Mouse (Mus musculus): ENCODE measurements around the gene Nt5e. TPM values are rescaled to one million over a fixed set of nuclear protein-coding genes. Genes with fewer than 3 reads are reported as not detected.

The Nt5e gene
- polyA plus RNA-seq, 1 experiment from 2014 or later = 6.5 TPM

DNA sequence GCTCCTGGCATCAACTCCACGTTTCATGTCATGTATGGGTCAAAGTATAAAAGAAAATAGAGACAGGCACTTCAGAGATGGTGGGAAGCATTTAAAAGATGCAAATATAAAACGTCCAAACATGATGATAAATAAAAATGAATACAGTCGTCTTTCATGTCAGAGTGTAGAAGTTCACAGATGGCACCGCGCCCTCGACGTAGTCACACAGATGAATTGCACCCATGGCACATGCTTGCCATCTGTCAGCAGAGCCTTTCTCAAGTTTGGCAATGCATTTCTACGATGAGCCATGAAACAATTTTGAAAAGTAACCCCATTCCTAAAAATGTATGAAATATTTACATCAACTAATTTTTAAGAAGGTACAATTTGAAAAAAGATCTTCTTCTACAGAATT lies 67.9 kb downstream of the Nt5e start:
- no peak for DNase-seq
- Histone ChIP-seq H3K9ac (no peak overlapping the region), H3K36me3 (peaks cover 31% of the 10 kb centered on the region), H3K4me1 (replicated peaks) (no peaks in the 10 kb centered on the region), H3K27me3 (no peaks in the 10 kb centered on the region), H3K27ac (no peak overlapping the region), H3K4me2 (no peak overlapping the region), H3K9me3 (replicated peaks) (no peaks in the 10 kb centered on the region), H3K4me3 (replicated peaks) (no peak overlapping the region)
- WGBS (ENCODE audit: insufficient replicate concordance) = 73% methylated on average over 8 of the region's 8 CpGs
- no peak for ATAC-seq (ENCODE audit: low read depth)

DNA sequence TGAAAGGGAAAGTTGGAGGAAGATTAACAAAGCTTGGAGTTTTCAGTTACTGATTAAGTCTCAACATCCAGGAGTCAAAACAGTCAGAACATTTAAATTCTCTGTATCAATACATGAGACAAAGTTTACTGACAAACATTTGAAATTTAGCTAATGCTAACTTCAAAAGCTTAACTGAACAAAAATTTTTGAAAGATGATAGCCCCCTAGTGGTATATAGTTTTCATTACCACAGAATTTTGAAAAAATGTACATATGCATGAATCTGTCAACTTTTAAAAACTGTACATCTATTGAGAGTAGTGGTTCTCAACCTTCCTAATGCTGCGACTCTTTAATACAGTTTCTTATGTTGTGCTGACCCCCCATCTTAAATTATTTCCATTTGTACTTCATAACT lies 71.5 kb downstream of the Nt5e start:
- Histone ChIP-seq H3K9ac (no peak overlapping the region), H3K36me3 (peaks cover 27% of the 10 kb centered on the region), H3K27me3 (no peaks in the 10 kb centered on the region), H3K9me3 (replicated peaks) (no peaks in the 10 kb centered on the region), H3K4me3 (replicated peaks) (no peak overlapping the region), H3K4me2 (no peak overlapping the region), H3K4me1 (replicated peaks) (no peaks in the 10 kb centered on the region), H3K27ac (no peak overlapping the region)
- ATAC-seq (ENCODE audit: low read depth) (no peak), DNase-seq (no peak)
- WGBS (ENCODE audit: insufficient replicate concordance) = 35% methylated on average over 1 of the region's 1 CpGs

DNA sequence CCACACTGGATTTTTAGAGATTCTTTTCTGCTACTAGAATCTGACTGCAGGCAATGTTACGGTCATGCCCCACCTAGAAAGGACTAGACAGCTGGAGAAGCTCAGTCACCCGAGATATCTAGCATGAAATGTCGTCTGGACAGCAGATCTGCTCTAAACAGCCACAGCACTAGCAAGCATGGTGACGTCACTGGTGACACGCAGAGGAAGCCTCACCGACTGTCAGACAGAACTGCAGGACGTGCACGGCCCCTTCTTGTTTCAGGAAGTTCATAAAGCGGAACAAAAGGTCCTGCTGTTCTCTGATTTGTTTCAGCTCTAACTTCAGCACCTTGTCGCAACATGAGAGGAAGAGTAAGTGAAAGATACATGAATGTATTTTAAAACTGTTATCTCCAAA lies 77.1 kb downstream of the Nt5e start:
- WGBS (ENCODE audit: insufficient replicate concordance) = 22% methylated on average over 10 of the region's 10 CpGs
- peak overlapping the region; percentile 22; the same call in 1 of the 2 replicates for H3K4me2 ChIP-seq
- no peaks in the 10 kb centered on the region for H3K27me3 ChIP-seq
- no peak overlapping the region; the same call in 1 of the 2 replicates for H3K27ac ChIP-seq
- peaks cover 18% of the 10 kb centered on the region; the same call in 1 of the 2 replicates for H3K36me3 ChIP-seq
- no peak overlapping the region for H3K9ac ChIP-seq
- H3K4me1 ChIP-seq (replicated peaks) = peaks cover 5% of the 10 kb centered on the region; the same call in 1 of the 2 replicates
- DNase-seq (peak; percentile 57), ATAC-seq (ENCODE audit: low read depth) (peak; percentile 93)
- H3K4me3 ChIP-seq (replicated peaks) = 0 out of 2 replicates have a peak overlapping the region, but pooled peaks have one; percentile 3
- no peaks in the 10 kb centered on the region for H3K9me3 ChIP-seq (replicated peaks)

DNA sequence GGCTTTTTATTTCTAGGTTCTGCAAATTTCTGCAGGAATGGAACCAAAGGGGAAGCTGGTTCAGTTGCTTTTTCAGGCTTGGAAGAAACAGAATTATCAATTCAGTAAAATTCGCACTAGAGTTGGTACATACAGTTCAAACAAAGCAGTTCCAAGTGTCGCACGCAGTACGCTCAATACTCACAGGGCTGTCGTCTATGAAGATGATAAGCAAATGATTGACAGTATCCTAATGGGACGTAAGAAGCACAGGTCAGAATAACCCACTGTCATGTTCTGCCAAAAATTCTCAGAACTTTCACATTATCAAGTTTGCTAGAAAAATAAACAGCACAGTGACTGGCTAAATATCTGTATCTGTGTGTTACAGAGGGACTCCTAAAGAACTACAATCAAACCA lies 77.5 kb downstream of the Nt5e start:
- H3K4me1 ChIP-seq (replicated peaks) = peaks cover 5% of the 10 kb centered on the region; the same call in 1 of the 2 replicates
- H3K27me3 ChIP-seq = no peaks in the 10 kb centered on the region
- no peaks in the 10 kb centered on the region for H3K9me3 ChIP-seq (replicated peaks)
- no peak overlapping the region for H3K27ac ChIP-seq
- peak overlapping the region; percentile 22; the same call in 1 of the 2 replicates for H3K4me2 ChIP-seq
- no peak overlapping the region for H3K9ac ChIP-seq
- 48% methylated on average over 6 of the region's 6 CpGs for WGBS (ENCODE audit: insufficient replicate concordance)
- ATAC-seq (ENCODE audit: low read depth) (peak; percentile 64; the same call in 1 of the 2 replicates), DNase-seq (no peak)
- peaks cover 18% of the 10 kb centered on the region; the same call in 1 of the 2 replicates for H3K36me3 ChIP-seq
- 0 out of 2 replicates have a peak overlapping the region, but pooled peaks have one; percentile 3 for H3K4me3 ChIP-seq (replicated peaks)

DNA sequence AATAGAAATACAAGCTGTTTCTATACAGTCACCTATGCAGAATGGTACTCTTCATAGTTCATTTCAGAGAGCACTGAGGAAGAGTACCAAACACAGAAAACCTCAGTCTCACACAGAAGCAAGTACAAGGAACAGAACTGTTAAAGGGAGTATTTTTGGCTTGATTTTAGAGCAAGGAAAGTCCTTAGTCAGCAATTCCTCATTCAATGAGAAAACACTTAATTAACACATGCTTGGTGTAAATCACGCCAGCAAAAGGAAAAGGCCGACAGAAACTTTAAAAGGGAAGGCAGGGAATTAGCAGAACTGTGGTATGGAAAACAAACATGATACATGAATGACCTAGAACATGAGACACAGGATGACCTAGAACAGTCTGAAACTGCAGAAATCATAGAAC lies 83.0 kb downstream of the Nt5e start:
- no peak for ATAC-seq (ENCODE audit: low read depth)
- H3K27ac ChIP-seq = no peak overlapping the region
- 80% methylated on average over 2 of the region's 2 CpGs for WGBS (ENCODE audit: insufficient replicate concordance)
- H3K27me3 ChIP-seq = no peaks in the 10 kb centered on the region
- no peak overlapping the region for H3K4me2 ChIP-seq
- H3K4me3 ChIP-seq (replicated peaks) = no peak overlapping the region
- DNase-seq = no peak
- H3K9me3 ChIP-seq (replicated peaks) = no peaks in the 10 kb centered on the region
- peaks cover 12% of the 10 kb centered on the region; the same call in 1 of the 2 replicates for H3K36me3 ChIP-seq
- no peaks in the 10 kb centered on the region for H3K4me1 ChIP-seq (replicated peaks)
- H3K9ac ChIP-seq = no peak overlapping the region

DNA sequence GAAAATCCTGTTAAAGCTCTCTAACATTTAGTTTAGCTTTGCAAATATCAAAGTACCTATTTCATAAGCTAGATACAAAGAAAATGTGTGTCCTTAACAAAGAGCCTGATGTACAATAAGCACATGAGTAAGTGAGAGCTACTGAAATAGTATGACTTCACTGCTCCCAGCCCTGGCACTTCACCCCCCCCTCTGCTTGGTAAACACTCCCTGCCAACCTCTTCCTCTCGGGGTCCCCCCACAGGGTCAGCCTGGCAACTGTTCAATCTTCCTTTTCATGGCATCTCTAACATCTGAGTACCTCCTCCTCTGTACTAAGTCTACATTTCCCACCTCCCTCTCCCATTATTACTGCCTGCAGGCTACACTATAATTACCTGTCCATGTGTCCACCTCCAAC lies 89.8 kb downstream of the Nt5e start:
- no peak for DNase-seq
- 67% methylated on average over 1 of the region's 1 CpGs for WGBS (ENCODE audit: insufficient replicate concordance)
- H3K4me2 ChIP-seq = no peak overlapping the region
- peaks cover 7% of the 10 kb centered on the region; the same call in 1 of the 2 replicates for H3K36me3 ChIP-seq
- no peak overlapping the region for H3K27ac ChIP-seq
- H3K4me1 ChIP-seq (replicated peaks) = no peaks in the 10 kb centered on the region
- H3K9ac ChIP-seq = no peak overlapping the region
- ATAC-seq (ENCODE audit: low read depth) = no peak
- H3K9me3 ChIP-seq (replicated peaks) = no peaks in the 10 kb centered on the region
- H3K27me3 ChIP-seq = no peaks in the 10 kb centered on the region
- no peak overlapping the region for H3K4me3 ChIP-seq (replicated peaks)

Other genes with a start within 250 kb of the Nt5e start
- 11.8 and 15.6 TPM in 2 replicates for gene Snx14, start 111.8 kb downstream of the Nt5e start, polyA plus RNA-seq (2015; fragmentation: Nextera tagmentation; extraction: Ambion mirVana)
- not detected in 2 replicates for gene Gm20537, start 129.4 kb downstream of the Nt5e start, polyA plus RNA-seq (2015; fragmentation: Nextera tagmentation; extraction: Ambion mirVana)
- gene Syncrip, start 155.4 kb downstream of the Nt5e start, polyA plus RNA-seq (2015; fragmentation: Nextera tagmentation; extraction: Ambion mirVana) = 52.5 and 77.9 TPM in 2 replicates
- gene Zfp949, start 220.8 kb downstream of the Nt5e start, polyA plus RNA-seq (2015; fragmentation: Nextera tagmentation; extraction: Ambion mirVana) = 5.1 and 5.2 TPM in 2 replicates